Mouse (Mus musculus): ENCODE data around the gene Plac1.

DNA sequence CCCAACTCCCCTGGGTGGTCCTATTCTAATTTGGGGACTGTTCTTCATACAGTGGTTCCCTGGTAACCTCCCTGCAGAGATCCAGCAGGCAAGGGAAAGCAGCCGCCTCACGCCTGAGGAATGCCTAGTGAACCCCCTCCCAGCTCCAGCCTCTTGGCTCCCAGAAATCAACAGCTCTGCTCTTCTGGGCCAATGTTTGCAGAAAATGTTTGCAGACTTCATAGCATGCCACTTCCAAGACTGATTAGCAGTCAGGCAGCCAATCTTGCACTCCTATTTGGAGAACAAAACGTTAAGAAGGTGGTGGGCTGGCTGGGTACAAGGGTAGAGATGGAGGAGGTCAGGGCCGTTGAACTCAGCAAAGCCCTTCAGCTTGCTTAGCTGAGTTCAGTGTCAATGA, 78.3 kb downstream of the Plac1 start:
- no peak for TF ChIP-seq CTCF (IDR thresholded peaks at IDR 0.05; ENCODE audit: borderline replicate concordance, insufficient read depth, low read depth, low read length)
- TF ChIP-seq POLR2A (IDR thresholded peaks at IDR 0.05; ENCODE audit: borderline replicate concordance, insufficient read depth, low read length): no peak
